Mouse (Mus musculus): ENCODE results near the gene Cand1.

The Cand1 gene

GRCm38 (mm10) chr10:119239969-119240721 is at the start of gene Cand1:
TSS of gene Cand1 (minus strand) at chr10:119240055.
- no peaks in the 10 kb centered on the region for H3K27me3 ChIP-seq (ENCODE audit: insufficient read depth, low read length)
- TF ChIP-seq CTCF (conservative IDR thresholded peaks at IDR 0.05; ENCODE audit: low read length) (no peak), POU5F1 (IDR thresholded peaks at IDR 0.05; ENCODE audit: borderline replicate concordance, low read length) (no peak), NANOG (IDR thresholded peaks at IDR 0.05; ENCODE audit: borderline replicate concordance, low read length) (no peak)
- H3K9me3 ChIP-seq (ENCODE audit: low read length) = peaks cover 9% of the 10 kb centered on the region
- peaks cover 50% of the 10 kb centered on the region for H3K4me1 ChIP-seq (replicated peaks; ENCODE audit: low read depth, low read length)
- peak within 1 kb of the TSS; percentile 95 for H3K4me3 ChIP-seq (replicated peaks; ENCODE audit: low read length)
- H3K36me3 ChIP-seq (ENCODE audit: insufficient read depth, low read length) = peaks cover 31% of the 10 kb centered on the region

GRCm38 (mm10) chr10:119278871-119279270 is 39.0 kb upstream of the Cand1 start:
- Histone ChIP-seq H3K27me3 (ENCODE audit: insufficient read depth, low read length) (peaks cover 5% of the 10 kb centered on the region; the same call in 1 of the 2 replicates), H3K9me3 (ENCODE audit: low read length) (no peaks in the 10 kb centered on the region), H3K36me3 (ENCODE audit: insufficient read depth, low read length) (no peaks in the 10 kb centered on the region), H3K4me3 (replicated peaks; ENCODE audit: low read length) (no peak overlapping the region), H3K4me1 (replicated peaks; ENCODE audit: low read depth, low read length) (peaks cover 5% of the 10 kb centered on the region; the same call in 1 of the 2 replicates)
- TF ChIP-seq NANOG (IDR thresholded peaks at IDR 0.05; ENCODE audit: borderline replicate concordance, low read length) = no peak

DNA sequence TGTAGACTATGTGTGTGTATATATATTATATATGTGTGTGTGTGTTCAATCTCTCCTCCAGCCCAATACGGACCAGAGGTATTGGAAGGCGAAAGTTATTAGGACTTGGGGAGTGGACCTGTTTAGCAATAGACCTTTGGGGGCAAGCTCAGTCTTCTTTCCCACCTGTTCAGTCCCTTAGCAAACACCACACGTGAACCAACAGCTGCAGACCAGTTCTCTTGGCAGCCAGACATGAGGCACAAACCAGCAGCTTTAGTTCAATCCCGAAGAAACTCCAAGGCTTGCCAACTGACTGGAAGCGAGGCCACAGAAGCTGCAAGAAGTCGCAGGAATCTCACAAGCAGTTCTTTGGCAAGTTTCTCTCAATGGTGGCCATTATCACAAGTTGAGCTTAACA is 34.5 kb upstream of the Cand1 start:
- no peaks in the 10 kb centered on the region for H3K9me3 ChIP-seq (ENCODE audit: low read length)
- H3K27me3 ChIP-seq (ENCODE audit: insufficient read depth, low read length) = peaks cover 3% of the 10 kb centered on the region; the same call in 1 of the 2 replicates
- no peaks in the 10 kb centered on the region for H3K36me3 ChIP-seq (ENCODE audit: insufficient read depth, low read length)
- no peaks in the 10 kb centered on the region for H3K4me1 ChIP-seq (replicated peaks; ENCODE audit: low read depth, low read length)
- H3K4me3 ChIP-seq (replicated peaks; ENCODE audit: low read length) = no peak overlapping the region
- no peak for TF ChIP-seq NANOG (IDR thresholded peaks at IDR 0.05; ENCODE audit: borderline replicate concordance, low read length)
- TF ChIP-seq CTCF (conservative IDR thresholded peaks at IDR 0.05; ENCODE audit: low read length) = no peak
- TF ChIP-seq POU5F1 (IDR thresholded peaks at IDR 0.05; ENCODE audit: borderline replicate concordance, low read length) = no peak

GRCm38 (mm10) chr10:119272536-119272935 is 32.7 kb upstream of the Cand1 start:
- H3K4me1 ChIP-seq (replicated peaks; ENCODE audit: low read depth, low read length) = no peaks in the 10 kb centered on the region
- TF ChIP-seq NANOG (IDR thresholded peaks at IDR 0.05; ENCODE audit: borderline replicate concordance, low read length) = no peak
- TF ChIP-seq CTCF (conservative IDR thresholded peaks at IDR 0.05; ENCODE audit: low read length) = no peak
- TF ChIP-seq POU5F1 (IDR thresholded peaks at IDR 0.05; ENCODE audit: borderline replicate concordance, low read length) = no peak
- H3K4me3 ChIP-seq (replicated peaks; ENCODE audit: low read length) = no peak overlapping the region
- H3K36me3 ChIP-seq (ENCODE audit: insufficient read depth, low read length) = no peaks in the 10 kb centered on the region
- no peaks in the 10 kb centered on the region for H3K27me3 ChIP-seq (ENCODE audit: insufficient read depth, low read length)
- H3K9me3 ChIP-seq (ENCODE audit: low read length) = no peaks in the 10 kb centered on the region

DNA sequence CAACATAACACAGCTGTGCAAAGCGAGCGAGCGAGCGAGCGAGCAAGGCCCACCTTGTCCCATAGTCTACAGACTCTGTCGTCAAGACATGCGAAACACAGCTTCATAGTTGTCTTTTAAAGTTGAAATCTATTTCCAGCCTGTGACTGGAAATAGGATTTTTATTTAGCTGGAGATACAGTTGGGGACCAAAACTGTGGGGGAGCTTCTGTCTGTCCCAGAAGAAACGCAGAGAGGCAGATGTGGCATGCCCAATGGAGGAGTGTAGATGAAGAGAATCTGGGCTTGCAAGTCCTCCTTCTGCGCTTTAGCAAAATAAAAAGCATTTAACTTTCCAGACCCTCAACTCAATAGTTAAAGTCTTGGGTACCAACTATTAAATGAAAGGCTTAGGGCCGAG is 32.1 kb upstream of the Cand1 start:
- Histone ChIP-seq H3K4me3 (replicated peaks; ENCODE audit: low read length) (no peak overlapping the region), H3K36me3 (ENCODE audit: insufficient read depth, low read length) (no peaks in the 10 kb centered on the region), H3K4me1 (replicated peaks; ENCODE audit: low read depth, low read length) (no peaks in the 10 kb centered on the region), H3K27me3 (ENCODE audit: insufficient read depth, low read length) (no peaks in the 10 kb centered on the region), H3K9me3 (ENCODE audit: low read length) (no peaks in the 10 kb centered on the region)
- no peak for TF ChIP-seq CTCF (conservative IDR thresholded peaks at IDR 0.05; ENCODE audit: low read length)
- TF ChIP-seq POU5F1 (IDR thresholded peaks at IDR 0.05; ENCODE audit: borderline replicate concordance, low read length) = no peak
- TF ChIP-seq NANOG (IDR thresholded peaks at IDR 0.05; ENCODE audit: borderline replicate concordance, low read length) = no peak

DNA sequence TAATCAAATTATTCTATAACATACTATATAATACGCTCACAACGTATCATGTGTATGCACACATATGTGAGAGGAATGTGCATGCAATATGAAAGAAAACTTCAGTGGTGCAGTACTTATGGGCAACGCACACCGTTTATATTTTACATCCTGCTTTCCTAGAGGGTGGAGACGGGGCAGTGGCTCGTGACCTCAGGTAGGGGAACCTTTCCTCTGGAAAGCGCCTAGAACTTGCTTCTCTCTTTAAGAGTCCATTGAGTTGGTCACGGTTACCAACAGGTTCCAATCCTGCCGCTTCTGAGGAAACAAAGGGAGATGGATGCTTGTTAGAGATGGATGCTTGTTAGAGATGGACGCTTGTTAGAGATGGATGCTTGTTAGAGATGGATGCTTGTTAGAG is 31.2 kb upstream of the Cand1 start:
- no peak overlapping the region for H3K4me3 ChIP-seq (replicated peaks; ENCODE audit: low read length)
- no peaks in the 10 kb centered on the region for H3K9me3 ChIP-seq (ENCODE audit: low read length)
- no peaks in the 10 kb centered on the region for H3K27me3 ChIP-seq (ENCODE audit: insufficient read depth, low read length)
- TF ChIP-seq CTCF (conservative IDR thresholded peaks at IDR 0.05; ENCODE audit: low read length) (no peak), POU5F1 (IDR thresholded peaks at IDR 0.05; ENCODE audit: borderline replicate concordance, low read length) (no peak), NANOG (IDR thresholded peaks at IDR 0.05; ENCODE audit: borderline replicate concordance, low read length) (no peak)
- no peaks in the 10 kb centered on the region for H3K4me1 ChIP-seq (replicated peaks; ENCODE audit: low read depth, low read length)
- H3K36me3 ChIP-seq (ENCODE audit: insufficient read depth, low read length) = no peaks in the 10 kb centered on the region

DNA sequence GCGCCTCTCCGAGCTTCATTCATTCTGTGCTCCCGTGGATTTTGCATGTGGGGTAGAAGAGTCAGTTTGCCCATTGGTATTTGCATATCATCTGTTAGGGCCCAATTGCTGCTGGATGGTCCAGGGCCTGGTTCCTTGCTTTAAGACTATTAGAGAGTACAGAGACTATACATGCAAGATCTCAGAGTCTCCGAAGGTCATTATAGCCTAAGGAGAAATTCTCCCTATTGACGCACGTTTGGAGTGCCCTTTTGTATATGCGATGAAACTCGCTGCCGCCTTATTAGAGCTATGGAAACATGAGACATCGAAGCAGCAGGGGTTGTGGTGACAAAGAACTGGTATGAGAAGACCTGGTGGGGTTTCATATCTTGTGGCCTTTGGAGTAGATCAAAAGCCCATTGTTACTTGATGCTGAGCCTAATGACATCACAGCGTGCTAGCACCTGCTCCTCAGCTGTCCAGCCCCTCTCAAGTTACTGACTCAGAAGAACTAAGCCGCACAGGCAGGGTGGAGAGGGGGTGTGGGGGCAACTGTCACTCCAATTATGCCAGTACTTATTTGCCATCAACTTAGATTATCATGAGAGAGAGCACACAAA is 30.6 kb upstream of the Cand1 start:
- Histone ChIP-seq H3K9me3 (ENCODE audit: low read length) (no peaks in the 10 kb centered on the region), H3K36me3 (ENCODE audit: insufficient read depth, low read length) (no peaks in the 10 kb centered on the region), H3K27me3 (ENCODE audit: insufficient read depth, low read length) (no peaks in the 10 kb centered on the region), H3K4me1 (replicated peaks; ENCODE audit: low read depth, low read length) (no peaks in the 10 kb centered on the region), H3K4me3 (replicated peaks; ENCODE audit: low read length) (no peak overlapping the region)
- no peak for TF ChIP-seq POU5F1 (IDR thresholded peaks at IDR 0.05; ENCODE audit: borderline replicate concordance, low read length)
- no peak for TF ChIP-seq CTCF (conservative IDR thresholded peaks at IDR 0.05; ENCODE audit: low read length)
- TF ChIP-seq NANOG (IDR thresholded peaks at IDR 0.05; ENCODE audit: borderline replicate concordance, low read length) = no peak

- no peak for TF ChIP-seq POU5F1 (IDR thresholded peaks at IDR 0.05; ENCODE audit: borderline replicate concordance, low read length)
- TF ChIP-seq NANOG (IDR thresholded peaks at IDR 0.05; ENCODE audit: borderline replicate concordance, low read length) = no peak
- no peak for TF ChIP-seq CTCF (conservative IDR thresholded peaks at IDR 0.05; ENCODE audit: low read length)
Observed at GRCm38 (mm10) chr10:119264761-119265160, 24.9 kb upstream of the Cand1 start.

More at GRCm38 (mm10) chr10:119264761-119265160, 24.9 kb upstream of the Cand1 start:
- no peaks in the 10 kb centered on the region for H3K36me3 ChIP-seq (ENCODE audit: insufficient read depth, low read length)
- H3K4me3 ChIP-seq (replicated peaks; ENCODE audit: low read length) = no peak overlapping the region
- H3K27me3 ChIP-seq (ENCODE audit: insufficient read depth, low read length) = no peaks in the 10 kb centered on the region
- peaks cover 8% of the 10 kb centered on the region for H3K4me1 ChIP-seq (replicated peaks; ENCODE audit: low read depth, low read length)
- H3K9me3 ChIP-seq (ENCODE audit: low read length) = peaks cover 3% of the 10 kb centered on the region

Measured in E14TG2a.4 (cell line).